Mouse (Mus musculus) G1E (cell line): ENCODE measurements around the gene Pigw.

Experiments used
- CTCF ChIP-seq: IDR thresholded peaks from 2 replicates; pipeline ENCODE4 v1.5.1; 2012; ENCODE audit warnings: low read depth, low read length, inconsistent platforms, mixed read lengths
- GATA2 ChIP-seq: IDR thresholded peaks from 2 replicates; pipeline ENCODE4 v1.6.1; 2012; ENCODE audit warnings: low read depth, low read length, inconsistent platforms, borderline replicate concordance
- POLR2AphosphoS5 ChIP-seq: IDR thresholded peaks from 2 replicates; pipeline ENCODE4 v1.6.1; 2012; ENCODE audit warnings: low read depth, low read length, inconsistent platforms; ENCODE audit not compliant: insufficient replicate concordance
- TAL1 ChIP-seq: conservative IDR thresholded peaks from 2 replicates; pipeline ENCODE4 v1.6.1; 2012; ENCODE audit warnings: low read depth, low read length, inconsistent platforms, mixed read lengths

GRCm38 (mm10) chr11:84870337-84871043, 9.6 kb downstream of the Pigw start, which contains the start of gene Ggnbp2:
- TF ChIP-seq CTCF (no peak), POLR2AphosphoS5 (no peak), GATA2 (no peak), TAL1 (no peak)
